Mouse (Mus musculus) lung, postnatal 4 days (tissue): ENCODE measurements around the gene Nup85.

Source experiments
- DNase-seq, 2 experiments: peaks; one replicate each; pipeline ENCODE4 v3.0.0; 2021

Gene Nup85

GRCm38 (mm10) chr11:115584376-115585073 lies 20.3 kb downstream of the Nup85 start:
- no peak for DNase-seq

GRCm38 (mm10) chr11:115585573-115586100 lies 21.4 kb downstream of the Nup85 start:
- no peak for DNase-seq

DNA sequence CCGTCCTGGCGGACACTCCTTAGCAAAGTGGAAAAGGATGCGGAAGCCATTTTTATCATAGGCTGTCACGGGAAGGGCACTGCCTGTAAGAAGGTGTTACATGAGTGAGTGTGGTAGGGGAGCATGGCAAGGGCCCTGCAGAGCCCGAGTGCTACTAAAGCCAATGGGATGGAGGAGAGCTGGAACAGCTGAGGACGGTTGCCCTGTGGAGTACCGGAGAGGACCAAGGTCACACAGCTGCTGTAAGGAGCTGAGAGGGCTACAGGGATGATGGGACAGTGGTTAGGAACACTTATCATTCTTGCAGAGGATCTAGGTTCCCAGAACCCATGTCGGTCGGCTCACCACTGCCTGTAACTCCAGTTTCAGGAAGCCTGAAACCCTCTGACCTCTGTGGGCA lies 22.2 kb downstream of the Nup85 start:
- no peak for DNase-seq

- DNase-seq = no peak
These were observed 23.8 kb downstream of the Nup85 start for GRCm38 (mm10) chr11:115587984-115588383.

DNA sequence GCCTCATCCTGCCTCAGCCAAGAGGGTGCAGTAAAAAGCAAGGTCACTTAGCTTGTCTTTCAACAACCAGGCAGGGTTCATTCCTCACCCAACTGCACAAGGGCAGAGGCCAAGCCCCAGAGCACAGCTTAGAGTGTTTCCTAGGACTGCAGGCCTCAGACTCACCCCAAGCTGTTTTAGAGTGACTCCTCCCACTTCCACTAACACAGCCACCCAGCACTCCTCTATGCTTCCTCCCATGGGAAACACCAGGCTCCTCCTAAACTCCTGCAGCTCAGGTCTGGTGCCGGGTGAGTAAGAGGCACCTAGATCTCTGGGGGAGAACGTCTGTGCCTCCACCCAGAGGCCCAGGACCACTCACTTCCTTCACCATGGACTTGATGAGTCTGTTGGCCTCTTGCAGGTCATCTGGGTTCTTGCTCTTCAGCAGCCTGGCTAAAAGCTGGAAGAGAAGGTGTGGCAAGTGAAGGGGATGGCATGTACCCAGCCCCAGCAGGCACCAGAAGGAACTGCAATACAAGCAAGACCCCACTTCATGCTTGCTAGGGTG lies 26.4 kb downstream of the Nup85 start:
- DNase-seq = no peak

DNA sequence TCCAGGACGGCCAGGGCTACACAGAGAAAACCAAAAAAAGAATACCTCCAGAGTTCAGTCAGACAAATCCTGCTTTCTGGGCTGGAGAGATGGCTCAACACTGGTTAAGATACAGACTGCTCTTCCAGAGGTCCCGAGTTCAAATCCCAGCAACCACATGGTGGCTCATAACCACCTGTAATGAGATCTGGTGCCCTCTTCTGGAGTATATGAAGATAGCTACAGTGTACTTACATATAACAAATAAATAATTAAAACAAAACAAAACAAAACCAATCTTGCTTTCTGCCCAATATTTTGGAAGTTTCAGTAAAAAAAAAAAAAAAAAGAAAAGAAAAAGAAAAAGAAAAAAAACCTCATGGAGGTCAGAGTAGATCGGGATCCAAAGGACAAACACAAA lies 31.0 kb downstream of the Nup85 start:
- no peak for DNase-seq

DNA sequence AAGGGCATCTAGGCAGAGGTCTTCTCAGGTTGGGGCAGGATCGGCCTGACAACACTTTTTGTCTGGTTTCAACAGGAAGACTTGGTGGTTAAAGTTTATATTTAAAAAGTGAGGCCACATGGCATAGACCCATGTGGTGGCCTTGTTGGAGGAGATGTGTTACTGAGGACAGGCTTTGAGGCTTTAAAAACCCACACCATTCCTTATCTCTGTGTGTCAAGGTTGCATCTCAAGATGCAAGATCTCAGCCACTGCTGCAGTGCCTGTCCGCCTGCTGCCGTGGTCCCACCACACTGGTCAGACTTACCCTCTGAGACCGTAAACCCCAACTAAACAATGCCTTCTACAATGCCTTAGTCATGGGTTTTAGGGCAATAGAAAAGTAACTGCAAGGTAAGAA lies 34.1 kb downstream of the Nup85 start:
- no peak for DNase-seq

DNA sequence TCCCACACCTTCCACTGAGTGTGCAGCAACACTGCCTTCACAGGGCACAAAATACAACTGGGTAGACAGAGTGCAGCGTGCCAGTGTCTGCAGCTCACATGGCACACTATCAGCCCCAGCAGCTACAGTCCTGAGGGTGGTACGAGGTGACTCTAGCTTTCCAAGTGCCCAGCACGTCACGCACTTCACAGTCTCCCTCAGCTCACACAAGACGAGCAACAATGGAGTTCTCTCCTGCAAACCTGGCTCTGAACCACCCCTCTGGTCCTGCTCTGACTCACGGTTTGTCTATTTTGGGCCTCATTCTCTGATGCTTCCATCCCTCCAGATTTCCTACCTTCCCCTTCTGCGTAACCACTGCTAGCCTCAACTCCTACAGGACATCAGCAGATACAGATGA lies 35.5 kb downstream of the Nup85 start:
- no peak for DNase-seq

GRCm38 (mm10) chr11:115600743-115601142 lies 36.5 kb downstream of the Nup85 start:
- no peak for DNase-seq

DNA sequence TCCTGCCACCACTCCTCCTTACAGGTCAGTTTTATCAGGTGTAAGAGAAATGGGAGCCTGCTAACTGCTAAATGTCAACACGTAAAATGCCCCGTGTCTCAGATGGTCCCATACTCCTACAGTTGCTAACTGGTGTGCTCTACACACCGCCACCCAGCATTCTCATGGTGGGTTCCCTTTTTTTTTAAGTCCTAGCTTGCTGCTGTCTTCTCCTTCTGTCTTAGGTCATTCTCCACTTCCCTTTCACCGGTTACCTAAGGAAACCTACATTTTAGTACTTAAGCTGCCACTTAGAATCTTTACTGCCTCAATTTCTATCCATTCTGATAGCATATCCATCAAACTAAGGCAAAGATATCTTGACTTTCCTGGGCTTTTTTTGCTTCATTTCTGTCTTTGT lies 36.9 kb downstream of the Nup85 start:
- DNase-seq = no peak

DNA sequence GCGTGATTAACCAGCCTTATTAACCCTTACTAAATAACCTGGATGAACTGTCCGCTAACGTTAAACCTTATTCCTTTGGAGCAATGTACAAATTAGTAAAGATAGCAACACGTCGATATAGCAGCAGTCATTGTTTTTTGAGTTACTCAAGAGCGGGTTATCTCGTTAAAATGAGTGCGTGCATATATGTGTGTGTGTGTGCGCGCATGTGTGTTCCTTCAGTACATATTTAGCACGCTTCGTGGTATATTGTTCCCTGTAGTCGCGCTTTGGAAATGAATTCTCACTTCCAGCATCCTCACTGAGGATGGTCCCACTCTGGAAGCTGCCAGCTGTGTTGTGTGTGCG lies 38.9 kb downstream of the Nup85 start:
- DNase-seq = no peak

- DNase-seq = peak; percentile 95 to 96
These were observed 39.5 kb downstream of the Nup85 start, which contains the start of the genes Mrps7 and Gga3 for GRCm38 (mm10) chr11:115603476-115604303. Gene Mrps7, plus strand, starts transcription at chr11:115603925. Gene Gga3, minus strand, starts transcription at chr11:115604051.

- DNase-seq = peak in 1 of 2 experiments; percentile 53
These were observed 40.1 kb downstream of the Nup85 start for GRCm38 (mm10) chr11:115604304-115604696.

DNA sequence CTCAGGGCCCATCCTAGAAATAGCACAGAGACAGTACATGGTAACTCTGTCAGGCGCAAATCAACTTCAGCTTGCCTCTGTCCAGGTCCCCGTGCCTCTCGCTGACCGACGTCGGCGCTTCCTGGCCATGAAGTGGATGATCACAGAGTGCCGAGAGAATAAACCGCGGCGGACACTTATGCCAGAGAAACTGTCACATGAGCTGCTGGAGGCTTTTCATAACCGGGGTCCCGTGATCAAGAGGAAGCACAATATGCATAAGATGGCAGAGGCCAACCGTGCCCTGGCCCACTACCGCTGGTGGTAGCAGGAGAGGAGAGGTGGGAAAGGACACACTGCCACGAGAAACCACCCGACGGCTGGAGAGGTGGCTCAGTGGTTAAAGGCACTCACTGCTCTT lies 42.5 kb downstream of the Nup85 start:
- DNase-seq = no peak

- DNase-seq = peak in 1 of 2 experiments; percentile 26
These were observed 44.5 kb downstream of the Nup85 start for GRCm38 (mm10) chr11:115608421-115609399.

DNA sequence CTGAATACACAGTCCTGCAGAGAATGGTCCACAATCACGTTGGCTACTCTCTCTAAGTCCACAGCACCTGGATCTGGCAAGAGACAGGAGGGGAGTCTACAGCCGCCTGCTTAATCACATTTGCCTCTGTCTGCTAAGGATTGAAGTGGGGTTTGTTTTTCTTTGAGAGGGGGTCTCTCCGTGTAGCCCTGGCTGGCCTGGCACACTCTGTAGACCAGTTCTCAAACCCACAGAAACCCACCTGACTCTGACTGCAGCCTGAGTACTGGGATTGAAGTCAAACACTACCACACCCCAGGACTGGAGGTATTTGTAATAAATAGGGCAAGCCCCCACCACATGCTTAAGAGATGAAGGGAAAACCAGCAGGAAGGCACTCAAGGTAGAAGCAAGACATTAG lies 45.3 kb downstream of the Nup85 start:
- no peak for DNase-seq

DNA sequence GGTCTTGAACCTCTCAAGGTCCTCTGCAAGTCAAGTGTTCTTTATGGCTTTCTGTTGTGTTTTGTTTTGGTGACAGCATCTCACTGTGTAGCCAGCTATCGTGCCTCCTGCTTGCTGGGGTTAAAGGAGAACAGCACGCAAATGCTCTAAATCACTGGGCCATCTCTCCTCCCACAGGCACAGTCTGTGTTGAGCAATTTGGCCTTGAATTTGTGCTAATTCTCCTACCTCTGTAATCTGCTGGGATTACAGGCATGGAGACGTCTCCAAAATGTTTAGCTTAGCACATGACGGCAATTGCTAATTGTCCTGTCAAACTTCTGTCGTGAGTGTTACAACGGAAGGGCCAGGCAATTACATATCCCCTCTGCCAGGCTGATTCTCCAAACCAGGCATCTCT lies 46.9 kb downstream of the Nup85 start:
- DNase-seq = no peak

DNA sequence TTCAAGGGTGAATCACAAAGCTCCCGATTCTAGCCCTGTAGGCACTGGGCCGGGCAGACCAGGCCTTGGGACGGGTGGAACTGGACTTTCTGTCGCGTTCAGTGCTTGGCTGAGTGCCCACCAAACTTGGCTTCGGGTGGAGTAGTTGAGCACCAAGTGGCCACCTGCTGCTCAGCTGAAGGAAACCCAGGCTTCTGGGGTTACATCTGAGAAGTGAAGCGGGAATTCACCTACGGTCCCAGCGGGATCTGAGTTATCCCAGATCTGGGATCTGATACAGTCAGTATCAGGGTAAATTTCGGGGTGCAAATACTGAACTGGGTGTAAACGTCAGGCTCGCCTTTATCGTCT lies 47.8 kb downstream of the Nup85 start:
- DNase-seq = peak; percentile 85 to 87

DNA sequence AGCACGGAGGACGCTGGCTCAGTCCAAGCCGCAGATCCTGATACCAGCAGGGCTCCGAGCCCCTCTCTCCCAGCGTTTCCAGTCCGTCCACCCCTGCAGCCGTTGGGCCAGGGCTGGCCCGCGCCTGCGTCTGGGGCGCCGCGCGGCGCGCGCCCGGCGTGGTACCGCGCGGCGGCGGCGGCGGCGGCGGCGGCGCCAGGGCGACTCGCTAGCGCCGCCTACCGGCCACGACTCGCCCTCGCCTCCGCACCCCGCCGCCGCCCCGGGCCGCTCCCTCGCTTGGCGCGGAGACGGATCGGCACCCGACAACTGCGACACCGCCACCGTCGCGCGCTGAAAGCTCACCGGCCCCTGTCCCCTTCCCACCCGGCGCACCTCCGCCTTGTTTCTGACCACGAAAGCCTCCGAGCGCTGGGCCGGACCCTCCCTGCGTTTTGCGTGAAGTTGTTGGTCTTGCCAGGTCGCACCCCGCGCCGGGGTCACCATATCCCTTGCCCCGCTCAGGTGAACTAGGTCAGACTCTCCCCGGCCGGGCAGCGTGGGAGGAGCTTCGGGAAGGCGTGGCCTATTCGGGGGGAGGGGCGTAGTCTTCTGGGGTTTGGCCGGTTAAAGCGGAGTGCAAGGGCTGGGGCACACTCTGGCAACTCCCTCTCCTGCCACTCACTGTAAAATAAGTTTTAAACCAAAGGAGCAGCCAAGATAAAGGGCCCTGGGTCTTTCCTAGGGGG lies 48.3 kb downstream of the Nup85 start, which contains the start of gene Mif4gd:
Gene Mif4gd, minus strand, starts transcription at position 560 of the 728 bp plus-strand sequence.
- peak; percentile 94 to 96 for DNase-seq

DNA sequence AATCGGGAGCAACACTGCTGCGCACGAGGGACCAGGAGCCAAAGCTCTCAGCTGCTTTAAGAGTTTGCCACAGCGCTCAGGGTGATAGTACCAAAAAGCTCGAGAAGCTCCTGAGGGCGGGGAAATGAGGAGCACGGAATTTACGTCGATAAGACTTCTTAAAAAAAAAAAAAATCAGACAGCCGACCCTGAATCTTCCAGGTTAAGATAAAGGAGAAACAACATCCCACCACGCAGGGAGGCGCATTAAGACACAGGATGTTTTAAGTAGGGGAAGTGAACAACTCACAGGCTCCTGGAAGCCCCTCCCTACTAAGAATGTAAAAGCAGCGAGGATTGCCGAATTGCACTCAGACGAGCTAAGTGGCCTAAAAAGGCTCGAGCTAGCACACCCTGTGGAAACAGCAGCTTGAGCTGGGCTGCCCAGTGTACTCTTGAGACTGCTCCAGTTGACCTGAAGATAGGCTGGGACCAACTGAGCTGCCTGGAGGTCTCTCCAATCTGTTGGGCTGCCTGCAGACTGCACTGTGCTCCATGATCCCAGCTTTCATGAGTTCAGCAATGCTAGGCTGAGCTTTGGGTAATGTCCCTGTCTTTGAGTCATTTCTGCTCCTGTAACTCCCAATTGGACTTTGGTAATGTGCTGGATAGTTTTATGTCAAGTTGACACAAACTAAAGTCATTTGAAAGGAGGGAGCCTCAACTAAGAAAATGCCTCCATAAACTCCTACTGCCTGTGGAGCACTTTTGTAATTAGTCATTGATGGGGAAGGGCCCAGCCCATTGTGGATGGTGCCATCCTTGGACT lies 49.1 kb downstream of the Nup85 start:
- DNase-seq = peak; percentile 59 to 62
